In the genomic region with DNA sequence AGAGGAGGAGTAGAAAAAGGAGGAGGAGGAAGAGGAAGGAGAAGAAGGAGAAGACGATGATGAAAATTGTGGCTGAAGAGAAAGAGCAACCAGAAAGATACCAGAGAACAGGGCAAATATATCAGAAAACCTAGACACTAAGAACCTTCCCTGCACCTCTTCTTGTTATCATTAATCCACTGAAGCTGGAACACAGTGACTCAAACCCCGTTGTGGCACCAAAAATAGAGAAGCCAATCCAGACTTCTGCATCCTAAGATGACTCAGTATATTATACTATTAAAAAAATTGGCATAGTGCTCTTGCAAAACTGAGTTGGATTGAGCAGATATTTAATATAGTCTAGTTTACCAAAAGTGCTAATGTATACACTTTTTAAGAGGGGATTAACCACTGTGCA, we compare ENCODE assay signal across 18 mouse cellular contexts.
A peak's percentile ranks its signal among the peaks of the same experiment; 100 is the strongest.
DNase-seq lines count a peak whose midpoint lies in the region.
"Had no signal": no experiment of that assay in that cellular context is flagged by ENCODE, and none has a peak within 500 bp of the region (broad histone marks: within the 10 kb centered on the region; RNA-seq: fewer than 3 reads in every experiment).

No protein-coding gene starts in this region.

- peak; percentile 33 for DNase-seq in adrenal gland, adult 2 months
- DNase-seq in adrenal gland, postnatal 4 days (ENCODE audit: low spot score in 2 of 2): no peak
- DNase-seq in right cerebral cortex, adult 18-20 months: peak; percentile 32
- DNase-seq in right cerebral cortex, postnatal 4 days: no peak
- DNase-seq in brain, adult 2 months (ENCODE audit: low read depth, low spot score): peak; percentile 79
- DNase-seq in lung, postnatal 25 days (ENCODE audit: low spot score): no peak
- no peak for DNase-seq in kidney, postnatal 36 days
- DNase-seq in kidney, postnatal 25 days: no peak
- DNase-seq: adrenal gland, postnatal 36 days; B cell, adult 2 months; cerebellum, adult 11 months; cerebellum, adult 9-10 months; cerebellum, postnatal 36 days; embryo, embryonic 11 days; gastrocnemius, postnatal 14 days; kidney, adult 2 months; liver, postnatal 0 days; thymus, postnatal 4 days had no signal

Comparison
In these comparisons a context has a peak if more than half of its experiments do, and no peak if none do; other contexts are left out.
1. DNase-seq: peak in adrenal gland, adult 2 months (single experiment), right cerebral cortex, adult 18-20 months (single experiment) and brain, adult 2 months (single experiment); none in adrenal gland, postnatal 4 days (0 of 2), right cerebral cortex, postnatal 4 days (single experiment), lung, postnatal 25 days (single experiment), kidney, postnatal 36 days (0 of 2) and kidney, postnatal 25 days (0 of 2).